Mouse (Mus musculus): Measurements from ENCODE around the gene Gfm2.

Gfm2 gene

DNA sequence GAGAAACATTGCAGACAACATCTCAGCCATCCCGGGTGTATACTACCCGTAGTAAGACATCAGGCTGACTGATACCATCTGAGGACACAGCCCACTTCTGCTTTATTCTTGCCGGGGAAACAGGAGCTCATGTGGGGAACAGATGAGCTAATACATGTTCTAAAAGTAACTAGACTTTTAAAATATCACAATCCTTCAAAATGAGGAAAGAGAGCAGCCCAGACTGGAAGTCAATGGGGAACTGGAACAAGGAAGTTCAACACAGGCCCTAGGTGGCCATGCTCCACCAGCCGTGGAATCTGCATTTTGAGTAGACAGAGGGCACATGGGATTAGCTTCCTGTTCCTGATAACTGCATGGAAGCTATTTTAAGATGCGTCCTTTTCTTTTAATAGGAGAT is 50.0 kb downstream of the Gfm2 start:
- 69% methylated on average over 5 of the region's 5 CpGs for WGBS

DNA sequence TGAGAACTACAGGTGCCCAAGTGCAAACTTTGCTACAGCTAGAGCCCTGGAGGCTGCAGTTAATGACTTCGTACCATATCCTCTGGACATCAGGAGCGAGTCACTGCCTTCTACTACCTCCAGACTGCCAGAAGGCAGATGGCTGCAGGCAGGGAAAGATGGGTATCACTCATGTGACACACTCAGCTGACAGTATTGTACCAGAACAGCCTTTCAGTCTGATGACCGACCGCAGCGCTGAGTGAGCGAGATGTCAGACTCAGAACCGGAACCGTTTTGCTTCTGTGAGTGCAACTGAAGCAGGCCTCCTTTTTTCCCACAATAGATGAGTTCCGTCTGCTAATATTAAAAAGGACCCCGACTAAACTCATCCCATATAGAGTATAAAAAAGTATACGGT is 54.9 kb downstream of the Gfm2 start:
- 86% methylated on average over 11 of the region's 11 CpGs for WGBS

DNA sequence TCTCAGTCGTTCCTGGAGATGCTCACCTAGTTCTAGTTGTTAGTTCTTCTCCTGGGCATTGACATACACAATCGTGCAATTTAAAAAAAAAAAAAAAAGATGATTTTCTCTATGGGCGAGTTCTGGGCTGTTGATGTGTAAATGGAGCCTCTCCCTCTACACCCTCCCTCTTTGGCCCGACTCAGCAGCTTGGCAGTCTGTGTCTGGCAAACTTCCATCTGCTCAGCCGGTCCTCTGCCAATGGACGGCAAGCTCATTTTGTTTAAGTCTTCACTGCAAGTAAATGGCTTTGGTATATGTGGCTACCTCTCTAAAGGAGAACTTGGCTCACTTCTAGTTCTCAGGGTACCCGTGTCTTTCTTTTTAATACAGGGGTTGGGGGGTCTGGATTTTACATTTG is 55.7 kb downstream of the Gfm2 start:
- 24% methylated on average over 7 of the region's 7 CpGs for WGBS

- WGBS: 77% methylated on average over 12 of the region's 12 CpGs
These were observed 58.6 kb downstream of the Gfm2 start for GRCm38 (mm10) chr13:97196186-97196924.

DNA sequence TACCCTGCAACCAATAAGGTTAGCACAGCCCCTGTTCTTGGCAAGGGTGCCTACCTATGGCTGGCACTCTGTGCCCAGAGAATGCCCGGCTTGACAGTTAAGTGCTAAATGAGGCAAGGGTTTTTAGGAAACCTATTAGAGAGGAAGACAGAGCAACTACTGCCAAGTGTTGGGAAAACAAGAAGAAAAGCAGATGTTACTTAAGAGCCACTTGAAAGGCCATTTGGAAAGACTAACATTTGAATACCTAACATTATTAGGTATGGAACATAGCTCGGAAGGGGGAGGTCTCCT is 59.1 kb downstream of the Gfm2 start:
- WGBS: 78% methylated on average over 2 of the region's 2 CpGs

DNA sequence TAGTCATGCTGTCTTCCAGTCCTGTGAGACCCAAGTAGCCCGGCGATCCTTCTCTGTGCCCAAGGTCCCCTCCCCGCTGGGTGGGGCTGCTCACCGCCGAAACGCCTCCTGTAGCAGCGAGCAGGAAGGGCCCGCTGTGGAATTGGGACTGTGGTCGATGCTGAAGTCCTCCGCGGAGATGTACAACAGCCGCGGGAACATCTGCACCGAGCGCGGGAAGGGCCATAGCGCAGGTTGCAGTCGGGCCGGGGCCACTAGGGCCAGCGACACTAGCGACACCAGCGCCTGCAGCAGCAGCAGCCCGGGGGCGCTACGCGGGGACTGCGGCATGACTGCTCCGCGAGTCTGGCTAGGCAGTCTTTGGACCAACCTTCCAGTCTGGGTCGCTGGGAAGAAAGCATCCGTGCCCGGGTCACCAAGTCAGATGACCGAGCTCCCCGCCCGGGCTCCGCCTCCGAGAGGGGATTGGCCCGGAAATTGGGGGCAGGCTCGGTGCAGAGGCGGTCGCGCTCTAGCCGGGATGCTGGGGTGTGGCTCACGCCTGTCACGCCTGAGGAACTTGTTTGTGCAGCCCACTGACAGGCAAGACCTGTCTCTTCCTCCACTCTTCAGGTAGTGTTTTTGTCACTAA is 60.3 kb downstream of the Gfm2 start, which contains the start of gene Hexb:
Gene Hexb (minus strand): TSS at position 426 of the 631 bp plus-strand sequence.
- WGBS: under 1% methylated on average over 45 of the region's 45 CpGs

DNA sequence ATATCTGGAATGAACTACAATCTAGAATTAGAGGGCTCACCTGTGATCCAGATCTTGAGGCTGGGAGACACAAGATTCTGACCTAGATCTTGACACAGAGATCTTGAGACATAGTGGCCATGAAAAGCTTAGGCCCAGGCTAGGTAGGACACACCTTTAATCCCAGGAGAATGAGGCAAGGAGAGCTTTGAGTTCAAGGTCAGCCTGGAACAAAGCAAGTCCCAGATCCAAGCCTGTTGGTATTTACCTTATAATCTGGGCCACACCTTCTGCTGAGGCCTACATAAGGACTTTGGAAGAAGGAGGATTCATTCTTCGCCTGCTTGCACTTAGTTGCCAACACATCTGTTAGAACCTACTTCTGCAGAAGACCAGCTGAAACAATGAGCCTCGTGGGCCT is 61.4 kb downstream of the Gfm2 start:
- 74% methylated on average over 2 of the region's 2 CpGs for whole genome bisulfite sequencing

DNA sequence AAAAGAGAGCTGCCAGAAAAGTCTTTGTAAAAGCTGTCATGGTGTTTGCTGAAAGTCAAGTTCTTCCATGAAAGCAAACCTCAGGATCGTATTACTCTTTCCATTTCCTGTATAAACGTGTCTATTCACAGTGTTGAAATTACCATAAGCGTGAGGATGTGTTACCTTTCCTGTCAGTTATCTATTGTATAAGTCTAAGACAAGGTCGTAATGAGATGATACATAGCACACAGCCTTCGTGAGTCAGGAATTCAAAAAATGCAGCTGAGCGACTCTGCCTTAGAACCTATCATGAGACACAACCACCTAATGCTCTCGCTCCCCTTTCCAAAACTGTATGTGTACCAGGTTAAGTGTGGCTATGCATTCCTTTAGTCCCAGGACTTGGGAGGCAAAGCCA is 63.3 kb downstream of the Gfm2 start:
- WGBS: 80% methylated on average over 7 of the region's 7 CpGs

- WGBS: 79% methylated on average over 4 of the region's 4 CpGs
These were observed 64.2 kb downstream of the Gfm2 start for GRCm38 (mm10) chr13:97201896-97202295.

GRCm38 (mm10) chr13:97205052-97205701 is 67.4 kb downstream of the Gfm2 start:
- WGBS: 3% methylated on average over 18 of the region's 18 CpGs

DNA sequence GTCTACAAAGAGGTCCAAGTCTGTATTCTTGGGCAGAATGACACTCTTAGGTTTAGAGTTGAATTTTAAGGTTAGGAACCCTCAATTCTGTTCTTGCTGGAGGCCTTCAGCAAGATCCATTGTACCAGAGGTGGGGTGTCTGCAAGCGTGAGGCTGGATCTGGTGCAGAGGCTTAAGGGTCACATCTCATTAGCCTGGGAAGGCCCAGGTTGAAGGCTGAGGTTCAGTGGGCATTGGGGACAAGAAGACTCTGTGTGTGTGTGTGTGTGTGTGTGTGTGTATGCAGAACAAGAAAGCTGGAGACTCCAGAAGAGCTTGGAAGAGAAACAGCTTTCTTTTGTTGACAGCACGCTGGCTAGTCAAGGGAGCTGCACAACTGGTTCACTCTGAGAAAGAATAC is 68.3 kb downstream of the Gfm2 start:
- WGBS: 84% methylated on average over 2 of the region's 2 CpGs

GRCm38 (mm10) chr13:97207472-97208111 is 69.9 kb downstream of the Gfm2 start:
- 87% methylated on average over 7 of the region's 7 CpGs for WGBS

- 69% methylated on average over 7 of the region's 7 CpGs for WGBS
These were observed 70.4 kb downstream of the Gfm2 start for GRCm38 (mm10) chr13:97208112-97208478.

- WGBS: 59% methylated on average over 3 of the region's 3 CpGs
These were observed 70.8 kb downstream of the Gfm2 start for GRCm38 (mm10) chr13:97208500-97209010.

DNA sequence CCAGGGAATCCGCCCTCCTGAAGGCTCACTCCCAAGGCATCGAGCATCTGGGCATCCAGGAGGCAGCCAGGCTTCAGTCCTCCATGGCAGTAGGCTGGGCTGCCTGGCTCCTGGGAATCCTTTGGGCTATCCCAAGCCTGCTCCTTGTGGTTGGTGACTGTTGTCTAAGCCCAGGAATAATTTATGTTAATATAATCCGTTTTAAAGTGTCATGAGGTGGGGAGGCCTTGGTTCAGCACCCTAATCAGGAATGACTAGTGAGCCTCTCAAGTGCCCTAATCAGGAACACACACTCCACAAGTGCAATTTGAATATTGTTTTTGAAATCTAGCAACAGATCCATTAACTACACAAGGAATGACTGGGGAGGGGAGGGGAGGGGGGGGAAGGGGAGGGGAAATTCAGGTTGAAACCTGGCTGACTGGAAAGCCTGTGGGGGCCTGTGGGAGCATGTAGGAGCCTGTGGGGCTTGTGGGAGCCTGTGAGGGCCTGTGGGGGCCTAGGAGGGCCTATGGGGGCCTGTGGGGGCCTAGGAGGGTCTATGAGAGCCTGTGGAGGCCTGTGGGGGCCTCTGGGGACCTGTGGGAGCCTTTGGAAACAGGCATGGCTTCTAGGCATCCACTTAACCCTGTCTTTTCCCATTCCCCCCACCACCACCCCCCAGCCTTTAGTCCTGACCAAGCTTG is 77.0 kb downstream of the Gfm2 start:
- WGBS: 72% methylated on average over 3 of the region's 3 CpGs

GRCm38 (mm10) chr13:97215563-97215962 is 77.8 kb downstream of the Gfm2 start:
- 67% methylated on average over 4 of the region's 4 CpGs for WGBS

GRCm38 (mm10) chr13:97216196-97216595 is 78.5 kb downstream of the Gfm2 start:
- WGBS: 89% methylated on average over 5 of the region's 5 CpGs

GRCm38 (mm10) chr13:97220022-97220421 is 82.3 kb downstream of the Gfm2 start:
- WGBS: 90% methylated on average over 3 of the region's 3 CpGs

DNA sequence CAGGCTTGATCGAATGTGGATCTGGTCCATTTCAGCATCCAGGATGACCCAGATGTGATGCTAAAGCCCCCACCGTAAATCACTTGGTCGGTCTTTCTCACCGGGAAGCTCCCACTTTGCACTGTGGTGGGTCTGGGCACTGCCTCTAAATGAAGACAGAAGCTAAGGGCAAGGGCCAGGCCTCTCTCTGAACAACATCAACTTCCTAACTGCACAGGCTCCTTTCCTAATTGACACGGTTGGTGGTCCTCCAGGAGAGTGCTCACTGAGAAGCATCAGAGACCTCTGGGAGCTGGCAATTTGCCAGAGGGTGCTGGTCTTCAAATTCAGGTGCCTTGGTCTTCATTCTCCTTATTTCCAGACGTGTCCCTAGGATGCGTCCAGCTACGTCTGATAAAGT is 86.1 kb downstream of the Gfm2 start:
- WGBS: 91% methylated on average over 8 of the region's 8 CpGs

- WGBS: 78% methylated on average over 10 of the region's 10 CpGs
These were observed 86.7 kb downstream of the Gfm2 start for GRCm38 (mm10) chr13:97224341-97224982.

DNA sequence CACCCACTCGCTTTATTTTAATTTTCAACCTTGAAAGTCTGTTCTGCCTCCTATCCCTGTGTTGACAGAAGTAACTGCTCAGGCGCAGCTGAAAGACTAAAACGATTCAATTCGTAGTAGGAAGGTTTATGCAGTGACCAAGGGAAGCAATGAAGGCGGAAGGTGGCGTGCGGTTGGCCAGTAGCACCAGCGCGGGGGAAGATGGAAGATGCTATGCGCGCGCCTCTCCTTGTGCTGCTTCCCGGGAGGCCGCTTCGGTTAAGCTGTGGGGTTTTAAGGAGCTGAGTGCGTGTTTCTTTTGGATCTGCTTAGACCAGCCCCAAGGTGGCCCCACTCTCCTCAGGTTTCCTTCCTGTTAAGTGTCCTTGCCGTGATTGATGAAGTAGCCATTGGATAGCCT is 87.4 kb downstream of the Gfm2 start:
- WGBS: 67% methylated on average over 17 of the region's 17 CpGs
